Mouse (Mus musculus): Measurements from ENCODE around the gene Rnaseh2c. TPM values are rescaled to one million over a fixed set of nuclear protein-coding genes. Genes with fewer than 3 reads are reported as not detected.
A peak's percentile ranks its signal among the peaks of the same experiment; 100 is the strongest.

Gene Rnaseh2c
- polyA plus RNA-seq, 1 experiment = 47.2 TPM

- no peaks in the 10 kb centered on the region for H3K36me3 ChIP-seq (ENCODE audit: control insufficient read depth, insufficient read depth, low read length, poor library complexity, severe bottlenecking)
- no peaks in the 10 kb centered on the region for H3K27me3 ChIP-seq (ENCODE audit: control insufficient read depth, insufficient read depth, low read length, poor library complexity, severe bottlenecking)
- peak overlapping the region; percentile 61 for H3K9ac ChIP-seq (ENCODE audit: low read depth, poor library complexity, severe bottlenecking)
- TF ChIP-seq POLR2A (IDR thresholded peaks at IDR 0.05; ENCODE audit: insufficient read depth, low read length) = no peak
- no peak for TF ChIP-seq CTCF (IDR thresholded peaks at IDR 0.05; ENCODE audit: low read depth, low read length)
- TF ChIP-seq EP300 (IDR thresholded peaks at IDR 0.05; ENCODE audit: insufficient read depth, low read depth, low read length) = no peak
- peak overlapping the region; percentile 78 for H3K4me3 ChIP-seq (ENCODE audit: low read depth, low read length)
- no peaks in the 10 kb centered on the region for H3K9me3 ChIP-seq (replicated peaks; ENCODE audit: control insufficient read depth, insufficient read depth, low read length, poor library complexity, severe bottlenecking)
- H3K4me1 ChIP-seq (ENCODE audit: control insufficient read depth, insufficient read depth, low read length) = no peaks in the 10 kb centered on the region
- H3K27ac ChIP-seq (ENCODE audit: insufficient read depth, low read length) = 0 out of 2 replicates have a peak overlapping the region, but pooled peaks have one; percentile 17
Observed at GRCm38 (mm10) chr19:5567180-5567533, 34.5 kb upstream of the Rnaseh2c start.

DNA sequence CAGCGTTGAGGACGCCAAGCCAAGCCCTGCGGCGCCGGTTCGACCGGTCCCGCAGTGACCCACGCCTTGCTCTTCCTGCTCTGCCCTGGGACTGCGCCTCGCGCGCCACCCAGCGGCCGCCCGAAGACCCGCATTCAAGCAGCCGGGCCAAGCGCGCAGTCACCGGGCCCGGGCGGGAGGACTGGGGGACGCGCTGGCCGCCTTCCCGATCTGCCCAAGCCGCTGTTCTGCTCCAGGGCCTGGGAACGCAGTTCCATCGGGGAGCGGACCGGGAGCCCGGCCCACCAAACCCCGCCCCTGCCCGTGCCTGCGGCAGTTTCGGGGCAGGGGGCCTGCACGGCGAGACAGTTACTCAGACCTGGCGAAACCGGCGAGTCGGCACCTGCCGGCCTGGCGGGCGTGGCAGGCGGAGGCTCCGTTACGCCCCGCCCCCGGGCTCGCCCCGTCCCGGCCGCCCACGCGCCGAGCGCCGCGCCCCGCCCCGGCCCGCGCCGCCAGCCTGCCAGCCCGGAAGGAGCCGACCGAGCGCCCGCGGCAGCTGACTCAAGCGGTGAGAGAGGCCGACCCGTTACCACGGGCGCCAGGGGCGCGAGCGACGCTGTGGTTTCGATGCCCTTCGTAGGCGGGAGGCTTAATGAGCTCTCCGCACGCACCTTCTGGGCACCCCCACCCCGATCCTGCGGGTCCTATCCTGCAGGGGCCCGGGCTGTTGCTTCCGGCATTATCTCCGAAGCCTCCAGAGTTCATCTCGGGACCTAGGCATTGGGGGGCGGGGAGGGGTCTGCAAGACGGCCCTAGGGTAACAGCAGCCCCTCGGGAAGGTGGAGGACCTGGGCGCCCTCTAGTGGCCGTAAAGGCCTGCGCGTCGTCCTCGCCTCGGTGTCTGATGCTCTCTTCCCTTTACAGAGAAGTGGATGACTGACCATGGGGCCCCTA, 33.9 kb upstream of the Rnaseh2c start, which contains the start of gene Ap5b1:
Gene Ap5b1, plus strand, starts transcription at position 492 of the 936 bp plus-strand sequence.
- peak within 1 kb of the TSS; percentile 66 for H3K27ac ChIP-seq (ENCODE audit: insufficient read depth, low read length)
- H3K36me3 ChIP-seq (ENCODE audit: control insufficient read depth, insufficient read depth, low read length, poor library complexity, severe bottlenecking) = no peaks in the 10 kb centered on the region
- no peaks in the 10 kb centered on the region for H3K4me1 ChIP-seq (ENCODE audit: control insufficient read depth, insufficient read depth, low read length)
- H3K27me3 ChIP-seq (ENCODE audit: control insufficient read depth, insufficient read depth, low read length, poor library complexity, severe bottlenecking) = no peaks in the 10 kb centered on the region
- peak within 1 kb of the TSS; percentile 61 for H3K9ac ChIP-seq (ENCODE audit: low read depth, poor library complexity, severe bottlenecking)
- H3K4me3 ChIP-seq (ENCODE audit: low read depth, low read length) = peak within 1 kb of the TSS; percentile 78
- no peaks in the 10 kb centered on the region for H3K9me3 ChIP-seq (replicated peaks; ENCODE audit: control insufficient read depth, insufficient read depth, low read length, poor library complexity, severe bottlenecking)
- TF ChIP-seq POLR2A (IDR thresholded peaks at IDR 0.05; ENCODE audit: insufficient read depth, low read length) (no peak), CTCF (IDR thresholded peaks at IDR 0.05; ENCODE audit: low read depth, low read length) (peak; percentile 87), EP300 (IDR thresholded peaks at IDR 0.05; ENCODE audit: insufficient read depth, low read depth, low read length) (no peak; the same call in 1 of the 2 replicates)

GRCm38 (mm10) chr19:5568470-5569140, 33.1 kb upstream of the Rnaseh2c start:
- Histone ChIP-seq H3K36me3 (ENCODE audit: control insufficient read depth, insufficient read depth, low read length, poor library complexity, severe bottlenecking) (no peaks in the 10 kb centered on the region), H3K9me3 (replicated peaks; ENCODE audit: control insufficient read depth, insufficient read depth, low read length, poor library complexity, severe bottlenecking) (no peaks in the 10 kb centered on the region), H3K4me1 (ENCODE audit: control insufficient read depth, insufficient read depth, low read length) (no peaks in the 10 kb centered on the region), H3K4me3 (ENCODE audit: low read depth, low read length) (peak overlapping the region; percentile 72), H3K27ac (ENCODE audit: insufficient read depth, low read length) (no peak overlapping the region), H3K27me3 (ENCODE audit: control insufficient read depth, insufficient read depth, low read length, poor library complexity, severe bottlenecking) (no peaks in the 10 kb centered on the region), H3K9ac (ENCODE audit: low read depth, poor library complexity, severe bottlenecking) (peak overlapping the region; percentile 61)
- TF ChIP-seq CTCF (IDR thresholded peaks at IDR 0.05; ENCODE audit: low read depth, low read length) (peak; percentile 94), EP300 (IDR thresholded peaks at IDR 0.05; ENCODE audit: insufficient read depth, low read depth, low read length) (no peak), POLR2A (IDR thresholded peaks at IDR 0.05; ENCODE audit: insufficient read depth, low read length) (no peak)

GRCm38 (mm10) chr19:5569521-5569920, 32.2 kb upstream of the Rnaseh2c start:
- Histone ChIP-seq H3K4me1 (ENCODE audit: control insufficient read depth, insufficient read depth, low read length) (no peaks in the 10 kb centered on the region), H3K27me3 (ENCODE audit: control insufficient read depth, insufficient read depth, low read length, poor library complexity, severe bottlenecking) (no peaks in the 10 kb centered on the region), H3K9ac (ENCODE audit: low read depth, poor library complexity, severe bottlenecking) (0 out of 2 replicates have a peak overlapping the region, but pooled peaks have one; percentile 8), H3K9me3 (replicated peaks; ENCODE audit: control insufficient read depth, insufficient read depth, low read length, poor library complexity, severe bottlenecking) (no peaks in the 10 kb centered on the region), H3K36me3 (ENCODE audit: control insufficient read depth, insufficient read depth, low read length, poor library complexity, severe bottlenecking) (no peaks in the 10 kb centered on the region), H3K4me3 (ENCODE audit: low read depth, low read length) (no peak overlapping the region), H3K27ac (ENCODE audit: insufficient read depth, low read length) (no peak overlapping the region)
- TF ChIP-seq POLR2A (IDR thresholded peaks at IDR 0.05; ENCODE audit: insufficient read depth, low read length) (no peak), EP300 (IDR thresholded peaks at IDR 0.05; ENCODE audit: insufficient read depth, low read depth, low read length) (no peak), CTCF (IDR thresholded peaks at IDR 0.05; ENCODE audit: low read depth, low read length) (no peak)

GRCm38 (mm10) chr19:5570353-5571246, 31.1 kb upstream of the Rnaseh2c start:
- Histone ChIP-seq H3K36me3 (ENCODE audit: control insufficient read depth, insufficient read depth, low read length, poor library complexity, severe bottlenecking) (no peaks in the 10 kb centered on the region), H3K27ac (ENCODE audit: insufficient read depth, low read length) (no peak overlapping the region), H3K4me1 (ENCODE audit: control insufficient read depth, insufficient read depth, low read length) (no peaks in the 10 kb centered on the region), H3K4me3 (ENCODE audit: low read depth, low read length) (peak overlapping the region; percentile 16), H3K9me3 (replicated peaks; ENCODE audit: control insufficient read depth, insufficient read depth, low read length, poor library complexity, severe bottlenecking) (no peaks in the 10 kb centered on the region), H3K27me3 (ENCODE audit: control insufficient read depth, insufficient read depth, low read length, poor library complexity, severe bottlenecking) (no peaks in the 10 kb centered on the region), H3K9ac (ENCODE audit: low read depth, poor library complexity, severe bottlenecking) (no peak overlapping the region)
- no peak for TF ChIP-seq POLR2A (IDR thresholded peaks at IDR 0.05; ENCODE audit: insufficient read depth, low read length)
- TF ChIP-seq CTCF (IDR thresholded peaks at IDR 0.05; ENCODE audit: low read depth, low read length) = no peak
- no peak for TF ChIP-seq EP300 (IDR thresholded peaks at IDR 0.05; ENCODE audit: insufficient read depth, low read depth, low read length)
